Comparison of ENCODE assay signal across 8 mouse cellular contexts in the genomic region with DNA sequence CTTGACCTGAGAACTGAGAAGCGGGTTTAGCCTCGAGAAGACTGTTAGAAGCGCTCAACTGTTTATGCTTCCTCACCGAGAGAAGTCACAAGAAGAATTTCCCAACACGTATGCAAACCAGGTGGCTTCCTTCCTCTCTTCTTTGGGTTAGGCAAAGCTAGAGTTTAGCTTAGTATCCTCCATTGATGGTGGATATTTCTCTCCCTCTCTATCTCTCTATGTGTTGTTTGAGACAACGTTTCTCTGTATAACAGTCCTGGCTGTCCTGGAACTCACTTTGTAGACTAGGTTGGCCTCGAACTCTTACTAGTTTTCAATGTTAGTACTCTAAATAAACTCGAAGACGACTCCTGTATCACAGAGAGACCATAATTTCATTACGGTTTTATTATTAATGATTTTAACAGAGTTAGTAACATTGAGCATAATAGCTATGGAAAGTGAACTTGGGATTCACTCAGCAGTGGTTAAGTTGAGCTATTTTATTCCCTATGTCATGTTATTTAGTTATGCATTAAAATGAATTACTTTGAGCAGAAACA. TPM values are rescaled to one million over a fixed set of nuclear protein-coding genes. Genes with fewer than 3 reads are reported as not detected.
DNase-seq lines count a peak whose midpoint lies in the region; ATAC-seq and TF ChIP-seq lines count a peak whose summit lies in the region.

No protein-coding gene starts in this region.

- H3K27ac ChIP-seq in embryonic facial prominence, embryonic 13.5 days, result peak overlapping the region; percentile 55; the same call in 1 of the 2 replicates
- H3K27ac ChIP-seq in intestine, embryonic 15.5 days, result 0 out of 2 replicates have a peak overlapping the region, but pooled peaks have one; percentile 84
- H3K27ac ChIP-seq in neural tube, embryonic 12.5 days, result no peak overlapping the region

- no peak for TF ChIP-seq CTCF in lung, adult 2 months (IDR thresholded peaks at IDR 0.05; ENCODE audit: insufficient read depth, low read length)

- H3K4me3 ChIP-seq in lung, adult 2 months (replicated peaks; ENCODE audit: extremely low read depth, low read depth, low read length), result peak overlapping the region; percentile 84
- H3K4me3 ChIP-seq in embryonic facial prominence, embryonic 13.5 days, result peak overlapping the region; percentile 85
- peak overlapping the region; percentile 85 for H3K4me3 ChIP-seq in intestine, embryonic 15.5 days (replicated peaks)
- H3K4me3 ChIP-seq in neural tube, embryonic 12.5 days, result peak overlapping the region; percentile 84

- TF ChIP-seq POLR2A in lung, adult 2 months (IDR thresholded peaks at IDR 0.05; ENCODE audit: borderline replicate concordance, extremely low read depth, low read depth, low read length), result no peak

- no peaks in the 10 kb centered on the region for H3K27me3 ChIP-seq in embryonic facial prominence, embryonic 13.5 days
- H3K27me3 ChIP-seq in intestine, embryonic 15.5 days (replicated peaks), result no peaks in the 10 kb centered on the region
- H3K27me3 ChIP-seq in neural tube, embryonic 12.5 days (replicated peaks), result no peaks in the 10 kb centered on the region

- H3K4me2 ChIP-seq in embryonic facial prominence, embryonic 13.5 days, result peak overlapping the region; percentile 78
- peak overlapping the region; percentile 85 for H3K4me2 ChIP-seq in intestine, embryonic 15.5 days (replicated peaks)
- H3K4me2 ChIP-seq in neural tube, embryonic 12.5 days (replicated peaks), result peak overlapping the region; percentile 67

- WGBS in lung, adult 2 months, result 25% methylated on average over 10 of the region's 10 CpGs
- WGBS in embryonic facial prominence, embryonic 13.5 days, result 31% methylated on average over 10 of the region's 10 CpGs
- WGBS in intestine, embryonic 15.5 days, result 29% methylated on average over 10 of the region's 10 CpGs
- WGBS in neural tube, embryonic 12.5 days, result 30% methylated on average over 10 of the region's 10 CpGs

- no peak for ATAC-seq in embryonic facial prominence, embryonic 13.5 days (ENCODE audit: insufficient number of reproducible peaks, insufficient read depth, low FRiP score, low TSS enrichment, low read depth)
- no peak; the same call in 1 of the 2 replicates for ATAC-seq in intestine, embryonic 15.5 days
- ATAC-seq in neural tube, embryonic 12.5 days (ENCODE audit: low FRiP score, low read depth), result no peak

- H3K9ac ChIP-seq in embryonic facial prominence, embryonic 13.5 days, result peak overlapping the region; percentile 89
- peak overlapping the region; percentile 80; the same call in 1 of the 2 replicates for H3K9ac ChIP-seq in intestine, embryonic 15.5 days
- peak overlapping the region; percentile 92; the same call in 1 of the 2 replicates for H3K9ac ChIP-seq in neural tube, embryonic 12.5 days

- H3K36me3 ChIP-seq in embryonic facial prominence, embryonic 13.5 days, result peaks cover 10% of the 10 kb centered on the region
- no peaks in the 10 kb centered on the region for H3K36me3 ChIP-seq in intestine, embryonic 15.5 days
- H3K36me3 ChIP-seq in neural tube, embryonic 12.5 days, result peaks cover 9% of the 10 kb centered on the region; the same call in 1 of the 2 replicates

- H3K4me1 ChIP-seq in lung, adult 2 months (ENCODE audit: control insufficient read depth, insufficient read depth, low read length), result no peaks in the 10 kb centered on the region
- H3K4me1 ChIP-seq in embryonic facial prominence, embryonic 13.5 days, result peaks cover 19% of the 10 kb centered on the region; the same call in 1 of the 2 replicates
- 0 out of 2 replicates have a peak, but pooled peaks cover 7% of the 10 kb centered on the region for H3K4me1 ChIP-seq in intestine, embryonic 15.5 days (replicated peaks)
- peaks cover 15% of the 10 kb centered on the region for H3K4me1 ChIP-seq in neural tube, embryonic 12.5 days

- H3K9me3 ChIP-seq in embryonic facial prominence, embryonic 13.5 days, result no peaks in the 10 kb centered on the region
- H3K9me3 ChIP-seq in intestine, embryonic 15.5 days, result no peaks in the 10 kb centered on the region
- H3K9me3 ChIP-seq in neural tube, embryonic 12.5 days, result no peaks in the 10 kb centered on the region

- DNase-seq in lung, adult 2 months, result no peak
- DNase-seq in lung, postnatal 36 days, result no peak
- DNase-seq in urinary bladder, postnatal 25 days (ENCODE audit: low spot score), result no peak
- DNase-seq in left cerebral cortex, postnatal 10 days (ENCODE audit: extremely low spot score in 1 of 2, low spot score in 2 of 2), result no peak
- DNase-seq in layer of hippocampus, postnatal 36 days, result no peak

- intact Hi-C loops in left cerebral cortex, postnatal 10 days (cut with DNase I), result no loop called here

RNA-seq across cellular contexts. Expression of gene Cep78, which starts 0.5 kb away (rescaled TPM):
- 3.0 and 3.1 TPM in 2 replicates for polyA plus RNA-seq in lung, adult 2 months (2012; rRNA removed)
- polyA plus RNA-seq in embryonic facial prominence, embryonic 13.5 days (2015; fragmentation: Nextera tagmentation; extraction: Ambion mirVana), result 30.0 and 33.0 TPM in 2 replicates
- polyA plus RNA-seq in intestine, embryonic 15.5 days (2015; fragmentation: Nextera tagmentation; extraction: Ambion mirVana), result 16.6 and 18.5 TPM in 2 replicates
- 53.5 and 55.6 TPM in 2 replicates for polyA plus RNA-seq in neural tube, embryonic 12.5 days (2016; fragmentation: Nextera tagmentation; extraction: Ambion mirVana)
- 10 to 100 TPM; 12.8 to 13.6 TPM for total RNA-seq in left cerebral cortex, postnatal 10 days (2021)
- total RNA-seq in layer of hippocampus, postnatal 36 days (2021), result 10 to 100 TPM; 11.1 to 12.5 TPM

RNA-seq across cellular contexts. Expression of gene Psat1, which starts 38.1 kb away (rescaled TPM):
- 3.2 and 8.7 TPM in 2 replicates for polyA plus RNA-seq in lung, adult 2 months (2012; rRNA removed)
- 75.1 and 98.9 TPM in 2 replicates for polyA plus RNA-seq in embryonic facial prominence, embryonic 13.5 days (2015; fragmentation: Nextera tagmentation; extraction: Ambion mirVana)
- polyA plus RNA-seq in intestine, embryonic 15.5 days (2015; fragmentation: Nextera tagmentation; extraction: Ambion mirVana), result 74.6 and 82.0 TPM in 2 replicates
- polyA plus RNA-seq in neural tube, embryonic 12.5 days (2016; fragmentation: Nextera tagmentation; extraction: Ambion mirVana), result 89.5 and 96.2 TPM in 2 replicates
- 10 to 100 TPM; 92.8 to 94.9 TPM for total RNA-seq in left cerebral cortex, postnatal 10 days (2021)
- total RNA-seq in layer of hippocampus, postnatal 36 days (2021), result 100 to 1,000 TPM; 105 to 110 TPM
